Mouse (Mus musculus): ENCODE results near the gene Chn1. TPM values are rescaled to one million over a fixed set of nuclear protein-coding genes. Genes with fewer than 3 reads are reported as not detected.

The Chn1 gene
- polyA plus RNA-seq, 1 experiment from 2014 or later, result 30.4 TPM

GRCm38 (mm10) chr2:73631816-73632215, 143.3 kb downstream of the Chn1 start:
- no peak overlapping the region for H3K4me2 ChIP-seq (ENCODE audit: low read length)
- no peaks in the 10 kb centered on the region for H3K9me3 ChIP-seq (ENCODE audit: control insufficient read depth, low read length)
- H3K36me3 ChIP-seq (ENCODE audit: control insufficient read depth, insufficient read depth, low read length), result peaks cover 10% of the 10 kb centered on the region
- H3K27me3 ChIP-seq (ENCODE audit: control insufficient read depth, insufficient read depth, low read length), result no peaks in the 10 kb centered on the region
- ATAC-seq (ENCODE audit: insufficient number of reproducible peaks, insufficient read depth, low FRiP score, low read depth), result no peak
- no peaks in the 10 kb centered on the region for H3K4me1 ChIP-seq (ENCODE audit: control insufficient read depth in 2 of 2, insufficient read depth in 2 of 2, low read length in 2 of 2)
- WGBS, result 80% methylated on average over 7 of the region's 7 CpGs
- H3K27ac ChIP-seq (replicated peaks in 1 of 2; ENCODE audit: control insufficient read depth in 1 of 2, insufficient read depth in 1 of 2, low read depth in 2 of 2, low read length in 2 of 2), result no peak overlapping the region
- no peak overlapping the region for H3K4me3 ChIP-seq (ENCODE audit: control insufficient read depth in 1 of 2, insufficient read depth in 1 of 2, low read depth in 1 of 2, low read length in 2 of 2)
- H3K9ac ChIP-seq (ENCODE audit: low read length), result no peak overlapping the region

- no peaks in the 10 kb centered on the region for H3K4me1 ChIP-seq (ENCODE audit: control insufficient read depth in 2 of 2, insufficient read depth in 2 of 2, low read length in 2 of 2)
- no peak overlapping the region for H3K9ac ChIP-seq (ENCODE audit: low read length)
- no peak overlapping the region for H3K4me3 ChIP-seq (ENCODE audit: control insufficient read depth in 1 of 2, insufficient read depth in 1 of 2, low read depth in 1 of 2, low read length in 2 of 2)
- no peak overlapping the region for H3K4me2 ChIP-seq (ENCODE audit: low read length)
- H3K36me3 ChIP-seq (ENCODE audit: control insufficient read depth, insufficient read depth, low read length), result peaks cover 44% of the 10 kb centered on the region
- ATAC-seq (ENCODE audit: insufficient number of reproducible peaks, insufficient read depth, low FRiP score, low read depth), result no peak
- H3K9me3 ChIP-seq (ENCODE audit: control insufficient read depth, low read length), result no peaks in the 10 kb centered on the region
- WGBS, result 84% methylated on average over 4 of the region's 4 CpGs
- H3K27ac ChIP-seq (replicated peaks in 1 of 2; ENCODE audit: control insufficient read depth in 1 of 2, insufficient read depth in 1 of 2, low read depth in 2 of 2, low read length in 2 of 2), result no peak overlapping the region
- no peaks in the 10 kb centered on the region for H3K27me3 ChIP-seq (ENCODE audit: control insufficient read depth, insufficient read depth, low read length)
Observed at GRCm38 (mm10) chr2:73618486-73619052, 156.6 kb downstream of the Chn1 start.

- no peak for ATAC-seq (ENCODE audit: insufficient number of reproducible peaks, insufficient read depth, low FRiP score, low read depth)
- H3K9ac ChIP-seq (ENCODE audit: low read length), result no peak overlapping the region
- no peak overlapping the region for H3K4me2 ChIP-seq (ENCODE audit: low read length)
- no peaks in the 10 kb centered on the region for H3K27me3 ChIP-seq (ENCODE audit: control insufficient read depth, insufficient read depth, low read length)
- no peak overlapping the region for H3K27ac ChIP-seq (replicated peaks in 1 of 2; ENCODE audit: control insufficient read depth in 1 of 2, insufficient read depth in 1 of 2, low read depth in 2 of 2, low read length in 2 of 2)
- no peak overlapping the region for H3K4me3 ChIP-seq (ENCODE audit: control insufficient read depth in 1 of 2, insufficient read depth in 1 of 2, low read depth in 1 of 2, low read length in 2 of 2)
- WGBS, result 84% methylated on average over 17 of the region's 17 CpGs
- peaks cover 32% of the 10 kb centered on the region for H3K36me3 ChIP-seq (ENCODE audit: control insufficient read depth, insufficient read depth, low read length)
- no peaks in the 10 kb centered on the region for H3K4me1 ChIP-seq (ENCODE audit: control insufficient read depth in 2 of 2, insufficient read depth in 2 of 2, low read length in 2 of 2)
- no peaks in the 10 kb centered on the region for H3K9me3 ChIP-seq (ENCODE audit: control insufficient read depth, low read length)
Observed at GRCm38 (mm10) chr2:73616434-73617057, 158.6 kb downstream of the Chn1 start.

GRCm38 (mm10) chr2:73615456-73615855, 159.7 kb downstream of the Chn1 start:
- Histone ChIP-seq H3K36me3 (ENCODE audit: control insufficient read depth, insufficient read depth, low read length) (peaks cover 31% of the 10 kb centered on the region), H3K27ac (replicated peaks in 1 of 2; ENCODE audit: control insufficient read depth in 1 of 2, insufficient read depth in 1 of 2, low read depth in 2 of 2, low read length in 2 of 2) (no peak overlapping the region), H3K27me3 (ENCODE audit: control insufficient read depth, insufficient read depth, low read length) (no peaks in the 10 kb centered on the region), H3K4me1 (ENCODE audit: control insufficient read depth in 2 of 2, insufficient read depth in 2 of 2, low read length in 2 of 2) (no peaks in the 10 kb centered on the region), H3K9me3 (ENCODE audit: control insufficient read depth, low read length) (no peaks in the 10 kb centered on the region), H3K4me2 (ENCODE audit: low read length) (no peak overlapping the region), H3K4me3 (ENCODE audit: control insufficient read depth in 1 of 2, insufficient read depth in 1 of 2, low read depth in 1 of 2, low read length in 2 of 2) (no peak overlapping the region), H3K9ac (ENCODE audit: low read length) (no peak overlapping the region)
- no peak for ATAC-seq (ENCODE audit: insufficient number of reproducible peaks, insufficient read depth, low FRiP score, low read depth)
- WGBS, result 90% methylated on average over 5 of the region's 5 CpGs

DNA sequence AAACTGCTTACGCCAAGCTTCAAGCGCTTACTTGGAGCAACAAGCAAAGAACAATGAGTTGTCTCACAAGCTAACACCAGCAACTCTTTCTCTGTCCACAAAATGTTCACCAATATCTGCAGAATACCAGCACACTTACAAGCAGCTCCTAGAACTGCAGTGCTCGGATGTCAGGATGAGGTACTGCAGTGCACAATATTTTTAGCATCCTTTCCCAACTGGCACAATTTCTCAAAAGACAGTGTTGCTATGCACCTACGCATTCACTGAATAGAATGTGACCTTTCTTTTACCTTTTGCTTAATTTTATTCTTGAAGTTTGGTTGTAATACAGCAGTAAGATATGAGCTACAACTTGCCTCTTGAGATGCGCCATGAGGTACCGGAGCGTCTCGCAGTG, 160.8 kb downstream of the Chn1 start:
- no peak overlapping the region for H3K27ac ChIP-seq (replicated peaks in 1 of 2; ENCODE audit: control insufficient read depth in 1 of 2, insufficient read depth in 1 of 2, low read depth in 2 of 2, low read length in 2 of 2)
- H3K4me3 ChIP-seq (ENCODE audit: control insufficient read depth in 1 of 2, insufficient read depth in 1 of 2, low read depth in 1 of 2, low read length in 2 of 2), result no peak overlapping the region
- WGBS, result 92% methylated on average over 8 of the region's 8 CpGs
- H3K9ac ChIP-seq (ENCODE audit: low read length), result no peak overlapping the region
- no peaks in the 10 kb centered on the region for H3K9me3 ChIP-seq (ENCODE audit: control insufficient read depth, low read length)
- H3K4me2 ChIP-seq (ENCODE audit: low read length), result no peak overlapping the region
- no peaks in the 10 kb centered on the region for H3K4me1 ChIP-seq (ENCODE audit: control insufficient read depth in 2 of 2, insufficient read depth in 2 of 2, low read length in 2 of 2)
- no peak for ATAC-seq (ENCODE audit: insufficient number of reproducible peaks, insufficient read depth, low FRiP score, low read depth)
- H3K27me3 ChIP-seq (ENCODE audit: control insufficient read depth, insufficient read depth, low read length), result no peaks in the 10 kb centered on the region
- peaks cover 31% of the 10 kb centered on the region for H3K36me3 ChIP-seq (ENCODE audit: control insufficient read depth, insufficient read depth, low read length)

DNA sequence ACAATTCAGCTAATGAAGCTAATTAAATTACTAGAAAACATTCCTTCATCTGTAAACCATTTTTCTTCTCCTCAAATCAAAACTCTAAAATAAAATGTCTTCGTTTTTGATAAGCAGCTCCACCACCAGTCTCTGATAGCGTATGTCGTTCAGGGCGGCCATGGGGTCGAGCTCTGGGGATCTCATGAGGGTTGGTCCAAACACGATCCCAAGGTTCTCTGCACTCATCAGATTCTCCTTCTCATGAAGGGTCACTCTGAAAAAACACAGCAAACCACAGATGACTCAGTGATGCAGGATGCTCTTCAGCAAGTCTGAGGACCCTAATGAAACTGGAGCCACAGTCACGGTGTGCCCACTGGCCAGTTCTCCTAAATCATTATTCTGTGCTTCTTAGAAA, 162.2 kb downstream of the Chn1 start:
- H3K4me2 ChIP-seq (ENCODE audit: low read length), result no peak overlapping the region
- peaks cover 0 to under 1% of the 10 kb centered on the region in 2 experiments; a peak in 2 of 4 replicates for H3K4me1 ChIP-seq (ENCODE audit: control insufficient read depth in 2 of 2, insufficient read depth in 2 of 2, low read length in 2 of 2)
- H3K27me3 ChIP-seq (ENCODE audit: control insufficient read depth, insufficient read depth, low read length), result no peaks in the 10 kb centered on the region
- ATAC-seq (ENCODE audit: insufficient number of reproducible peaks, insufficient read depth, low FRiP score, low read depth), result no peak
- WGBS, result 82% methylated on average over 7 of the region's 7 CpGs
- H3K36me3 ChIP-seq (ENCODE audit: control insufficient read depth, insufficient read depth, low read length), result peaks cover 28% of the 10 kb centered on the region
- H3K4me3 ChIP-seq (ENCODE audit: control insufficient read depth in 1 of 2, insufficient read depth in 1 of 2, low read depth in 1 of 2, low read length in 2 of 2), result no peak overlapping the region
- H3K9me3 ChIP-seq (ENCODE audit: control insufficient read depth, low read length), result no peaks in the 10 kb centered on the region
- H3K9ac ChIP-seq (ENCODE audit: low read length), result no peak overlapping the region
- no peak overlapping the region for H3K27ac ChIP-seq (replicated peaks in 1 of 2; ENCODE audit: control insufficient read depth in 1 of 2, insufficient read depth in 1 of 2, low read depth in 2 of 2, low read length in 2 of 2)

GRCm38 (mm10) chr2:73612367-73612914, 162.7 kb downstream of the Chn1 start:
- H3K27ac ChIP-seq (replicated peaks in 1 of 2; ENCODE audit: control insufficient read depth in 1 of 2, insufficient read depth in 1 of 2, low read depth in 2 of 2, low read length in 2 of 2), result no peak overlapping the region
- no peak for ATAC-seq (ENCODE audit: insufficient number of reproducible peaks, insufficient read depth, low FRiP score, low read depth)
- H3K4me2 ChIP-seq (ENCODE audit: low read length), result no peak overlapping the region
- H3K4me1 ChIP-seq (ENCODE audit: control insufficient read depth in 2 of 2, insufficient read depth in 2 of 2, low read length in 2 of 2), result peaks cover 0 to 6% of the 10 kb centered on the region in 2 experiments; a peak in 3 of 4 replicates
- peaks cover 24% of the 10 kb centered on the region for H3K36me3 ChIP-seq (ENCODE audit: control insufficient read depth, insufficient read depth, low read length)
- 92% methylated on average over 6 of the region's 6 CpGs for WGBS
- no peak overlapping the region for H3K4me3 ChIP-seq (ENCODE audit: control insufficient read depth in 1 of 2, insufficient read depth in 1 of 2, low read depth in 1 of 2, low read length in 2 of 2)
- no peak overlapping the region for H3K9ac ChIP-seq (ENCODE audit: low read length)
- H3K9me3 ChIP-seq (ENCODE audit: control insufficient read depth, low read length), result no peaks in the 10 kb centered on the region
- no peaks in the 10 kb centered on the region for H3K27me3 ChIP-seq (ENCODE audit: control insufficient read depth, insufficient read depth, low read length)
